In the genomic region with DNA sequence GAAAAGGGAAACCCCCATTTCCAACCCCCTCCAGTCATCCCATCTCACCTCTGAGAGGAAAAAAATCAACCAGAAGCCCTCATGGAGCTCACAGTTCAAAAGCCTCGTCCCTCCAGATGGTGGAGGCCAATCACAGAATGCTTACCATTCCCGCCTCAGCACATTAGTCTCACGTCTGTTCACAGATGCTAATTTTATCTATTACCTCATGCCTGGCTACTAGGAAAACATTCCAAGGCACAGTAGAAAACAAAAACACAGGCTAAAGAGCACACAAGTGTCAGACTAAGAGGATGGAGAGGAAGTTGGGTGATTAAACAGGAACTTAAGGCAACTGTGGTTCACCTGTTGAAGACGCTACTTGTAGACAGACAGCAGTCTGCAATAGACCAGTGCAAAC, we compare ENCODE assay signal across 23 mouse cellular contexts. TPM values are rescaled to one million over a fixed set of nuclear protein-coding genes. Genes with fewer than 3 reads are reported as not detected.
DNase-seq lines count a peak whose midpoint lies in the region; ATAC-seq and TF ChIP-seq lines count a peak whose summit lies in the region.
"Had no signal": no experiment of that assay in that cellular context is flagged by ENCODE, and none has a peak within 500 bp of the region (broad histone marks: within the 10 kb centered on the region; RNA-seq: fewer than 3 reads in every experiment).

No protein-coding gene starts in this region.

- no peak overlapping the region for H3K4me3 ChIP-seq in forebrain, embryonic 14.5 days (ENCODE audit: low read depth, low read length)
- no peak overlapping the region for H3K4me3 ChIP-seq in forebrain, embryonic 13.5 days
- H3K4me3 ChIP-seq in lung, postnatal 0 days (ENCODE audit: low read depth, low read length): no peak overlapping the region
- H3K4me3 ChIP-seq: embryonic facial prominence, embryonic 12.5 days; embryonic facial prominence, embryonic 15.5 days; heart, embryonic 15.5 days; hindbrain, embryonic 12.5 days; hindbrain, embryonic 15.5 days had no signal

- H3K9ac ChIP-seq in forebrain, embryonic 14.5 days (ENCODE audit: low read length): no peak overlapping the region
- no peak overlapping the region for H3K9ac ChIP-seq in forebrain, embryonic 13.5 days
- no peak overlapping the region for H3K9ac ChIP-seq in lung, postnatal 0 days (replicated peaks; ENCODE audit: low read depth)
- H3K9ac ChIP-seq: embryonic facial prominence, embryonic 12.5 days; embryonic facial prominence, embryonic 15.5 days; heart, embryonic 15.5 days; hindbrain, embryonic 12.5 days; hindbrain, embryonic 15.5 days had no signal

- no peak overlapping the region for H3K27ac ChIP-seq in forebrain, embryonic 14.5 days (ENCODE audit: low read depth, low read length)
- no peak overlapping the region for H3K27ac ChIP-seq in forebrain, embryonic 13.5 days
- no peak overlapping the region for H3K27ac ChIP-seq in lung, postnatal 0 days (ENCODE audit: low read length)
- H3K27ac ChIP-seq: embryonic facial prominence, embryonic 12.5 days; embryonic facial prominence, embryonic 15.5 days; heart, embryonic 15.5 days; hindbrain, embryonic 12.5 days; hindbrain, embryonic 15.5 days had no signal

- 57% methylated on average over 4 of the region's 4 CpGs for WGBS in forebrain, embryonic 14.5 days
- WGBS in forebrain, embryonic 13.5 days: 60% methylated on average over 4 of the region's 4 CpGs
- WGBS in lung, postnatal 0 days: 36% methylated on average over 4 of the region's 4 CpGs

- H3K4me1 ChIP-seq in forebrain, embryonic 14.5 days (ENCODE audit: control insufficient read depth, insufficient read depth, low read length): no peaks in the 10 kb centered on the region
- no peaks in the 10 kb centered on the region for H3K4me1 ChIP-seq in forebrain, embryonic 13.5 days
- H3K4me1 ChIP-seq in lung, postnatal 0 days (ENCODE audit: insufficient read depth, low read depth, low read length): no peaks in the 10 kb centered on the region
- H3K4me1 ChIP-seq: embryonic facial prominence, embryonic 12.5 days; embryonic facial prominence, embryonic 15.5 days; heart, embryonic 15.5 days; hindbrain, embryonic 12.5 days; hindbrain, embryonic 15.5 days had no signal

- TF ChIP-seq EP300 in lung, postnatal 0 days (IDR thresholded peaks at IDR 0.05): no peak

- no peaks in the 10 kb centered on the region for H3K36me3 ChIP-seq in forebrain, embryonic 14.5 days (ENCODE audit: control insufficient read depth, insufficient read depth, low read length)
- H3K36me3 ChIP-seq in forebrain, embryonic 13.5 days (ENCODE audit: poor library complexity, severe bottlenecking): no peaks in the 10 kb centered on the region
- H3K36me3 ChIP-seq in lung, postnatal 0 days (ENCODE audit: insufficient read depth, low read length): no peaks in the 10 kb centered on the region
- H3K36me3 ChIP-seq: embryonic facial prominence, embryonic 12.5 days; embryonic facial prominence, embryonic 15.5 days; heart, embryonic 15.5 days; hindbrain, embryonic 12.5 days; hindbrain, embryonic 15.5 days had no signal

- no peak for TF ChIP-seq CTCF in lung, postnatal 0 days (IDR thresholded peaks at IDR 0.05)

- peak; percentile 42 for DNase-seq in forebrain, embryonic 14.5 days (ENCODE audit: low spot score)
- DNase-seq in heart, adult 18-20 months: peak; percentile 30 to 38
- DNase-seq in heart, postnatal 4 days: no peak
- DNase-seq in lung, postnatal 0 days (ENCODE audit: low spot score): peak; percentile 42
- no peak for DNase-seq in lung, postnatal 25 days (ENCODE audit: low spot score)
- DNase-seq: adrenal gland, postnatal 10 days; adrenal gland, postnatal 36 days; cerebellum, adult 11 months; cerebellum, adult 2 months; cerebellum, adult 9-11 months; cerebellum, postnatal 25 days; gastrocnemius, postnatal 25 days; heart, postnatal 14 days; kidney, adult 2 months had no signal

- H3K9me3 ChIP-seq in forebrain, embryonic 14.5 days (replicated peaks; ENCODE audit: control insufficient read depth, low read length): no peaks in the 10 kb centered on the region
- H3K9me3 ChIP-seq in forebrain, embryonic 13.5 days (replicated peaks): no peaks in the 10 kb centered on the region
- no peaks in the 10 kb centered on the region for H3K9me3 ChIP-seq in lung, postnatal 0 days (ENCODE audit: low read length)
- H3K9me3 ChIP-seq: embryonic facial prominence, embryonic 12.5 days; embryonic facial prominence, embryonic 15.5 days; heart, embryonic 15.5 days; hindbrain, embryonic 12.5 days; hindbrain, embryonic 15.5 days had no signal

- no peaks in the 10 kb centered on the region for H3K27me3 ChIP-seq in forebrain, embryonic 14.5 days (replicated peaks; ENCODE audit: control insufficient read depth, insufficient read depth, low read length)
- no peaks in the 10 kb centered on the region for H3K27me3 ChIP-seq in forebrain, embryonic 13.5 days
- no peaks in the 10 kb centered on the region for H3K27me3 ChIP-seq in lung, postnatal 0 days (replicated peaks; ENCODE audit: insufficient read depth, low read length)
- H3K27me3 ChIP-seq: embryonic facial prominence, embryonic 12.5 days; embryonic facial prominence, embryonic 15.5 days; heart, embryonic 15.5 days; hindbrain, embryonic 12.5 days; hindbrain, embryonic 15.5 days had no signal

- no peak overlapping the region for H3K4me2 ChIP-seq in forebrain, embryonic 14.5 days (ENCODE audit: low read length)
- H3K4me2 ChIP-seq in forebrain, embryonic 13.5 days: no peak overlapping the region
- no peak overlapping the region for H3K4me2 ChIP-seq in lung, postnatal 0 days (replicated peaks; ENCODE audit: low read depth, low read length)
- H3K4me2 ChIP-seq: embryonic facial prominence, embryonic 12.5 days; embryonic facial prominence, embryonic 15.5 days; heart, embryonic 11.5 days; heart, embryonic 15.5 days; hindbrain, embryonic 12.5 days; hindbrain, embryonic 15.5 days had no signal

- no peak for ATAC-seq in forebrain, embryonic 14.5 days
- ATAC-seq in forebrain, embryonic 13.5 days: no peak
- no peak for ATAC-seq in lung, postnatal 0 days
- ATAC-seq: forebrain, embryonic 16.5 days; intestine, postnatal 0 days had no signal

RNA-seq across cellular contexts. Expression of gene Vldlr, which starts 54.4 kb away (rescaled TPM):
- polyA plus RNA-seq in forebrain, embryonic 14.5 days (2014; fragmentation: Nextera tagmentation; extraction: Ambion mirVana): 25.5 and 32.6 TPM in 2 replicates
- polyA plus RNA-seq in forebrain, embryonic 13.5 days (2015; fragmentation: Nextera tagmentation; extraction: Ambion mirVana): 20.8 and 21.4 TPM in 2 replicates
- 100 to 1,000 TPM; 240 to 245 TPM for total RNA-seq in heart, adult 18-20 months (2021)
- total RNA-seq in heart, postnatal 4 days (2021): 100 to 1,000 TPM; 117 to 122 TPM
- 56.6 and 57.8 TPM in 2 replicates for polyA plus RNA-seq in lung, postnatal 0 days (2015; fragmentation: Nextera tagmentation; extraction: Ambion mirVana)

Comparison
In these comparisons a context has a peak if more than half of its experiments do, and no peak if none do; other contexts are left out.
1. DNase-seq: peak in forebrain, embryonic 14.5 days (single experiment), heart, adult 18-20 months (2 of 2) and lung, postnatal 0 days (single experiment); none in heart, postnatal 4 days (single experiment) and lung, postnatal 25 days (single experiment).